Mouse (Mus musculus) hindbrain, postnatal 0 days (tissue): ENCODE measurements around the gene Rptor. TPM values are rescaled to one million over a fixed set of nuclear protein-coding genes. Genes with fewer than 3 reads are reported as not detected.

ENCODE experiments used
- ATAC-seq: fragments of 200-750 bp; cut with Nextera tagmentation; 2 replicates; pipeline ENCODE4 v1.8.0; 2017; ENCODE audit warnings: mild to moderate bottlenecking, moderate TSS enrichment, moderate library complexity
- DNase-seq: peaks from one replicate; pipeline ENCODE4 v3.0.0-alpha.2; 2015; ENCODE audit warnings: low spot score
- H3K27ac ChIP-seq: fragments of 300-500 bp; sonication (generic); 2 replicates; pipeline ENCODE4 v1.5.1; 2014; ENCODE audit warnings: mild to moderate bottlenecking
- H3K27me3 ChIP-seq: fragments of 300-500 bp; sonication (generic); 2 replicates; pipeline ENCODE4 v1.6.1; 2014; ENCODE audit warnings: low read length, mixed read lengths; ENCODE audit not compliant: insufficient read depth
- H3K36me3 ChIP-seq: fragments of 300-500 bp; sonication (generic); 2 replicates; pipeline ENCODE4 v1.6.1; 2014; ENCODE audit warnings: low read length, mixed read lengths; ENCODE audit not compliant: insufficient read depth
- H3K4me1 ChIP-seq: fragments of 300-500 bp; sonication (generic); 2 replicates; pipeline ENCODE4 v1.6.1; 2014; ENCODE audit warnings: antibody characterized with exemption, low read length, mixed read lengths; ENCODE audit not compliant: insufficient read depth
- H3K4me2 ChIP-seq: fragments of 300-500 bp; sonication (generic); 2 replicates; pipeline ENCODE4 v1.6.1; 2014; ENCODE audit warnings: low read depth, mild to moderate bottlenecking, low read length, moderate library complexity, mixed read lengths
- H3K4me3 ChIP-seq: fragments of 300-500 bp; sonication (generic); 2 replicates; pipeline ENCODE4 v1.5.1; 2014; ENCODE audit warnings: low read length
- H3K9ac ChIP-seq: fragments of 300-500 bp; sonication (generic); replicated peaks from 2 replicates; pipeline ENCODE4 v1.6.1; 2014; ENCODE audit warnings: mild to moderate bottlenecking, low read length, moderate library complexity, mixed read lengths
- H3K9me3 ChIP-seq: fragments of 300-500 bp; sonication (generic); 2 replicates; pipeline ENCODE4 v1.6.1; 2016; ENCODE audit warnings: low read length, mixed read lengths
- CTCF ChIP-seq: IDR thresholded peaks from 2 replicates; pipeline ENCODE4 v1.5.1; 2016; ENCODE audit warnings: antibody characterized with exemption, control low read depth, low read depth
- WGBS: fragments of 180-500 bp; shearing (Covaris S2); extraction: QIAGEN DNeasy Blood & Tissue Kit; methylation state at CpG from one replicate; pipeline ENCODE4 v1.1.7; 2014; 5-methylcytosine and 5-hydroxymethylcytosine counted together
- polyA plus RNA-seq: library from polyadenylated mRNA; unstranded; fragments of >200 nt; fragmentation: Nextera tagmentation; extraction: Ambion mirVana; gene quantifications from 2 replicates; pipeline ENCODE4 v1.2.1, GENCODE M21; 2015
- total RNA-seq: library from RNA; depleted of rRNA; stranded (reverse); fragments of >200 nt; gene quantifications from 2 replicates; pipeline ENCODE4 v1.2.3, GENCODE M21; 2014

Gene Rptor
- total and polyA plus RNA-seq, 2 experiments from 2014 or later = 8.7 to 69.0 TPM

DNA sequence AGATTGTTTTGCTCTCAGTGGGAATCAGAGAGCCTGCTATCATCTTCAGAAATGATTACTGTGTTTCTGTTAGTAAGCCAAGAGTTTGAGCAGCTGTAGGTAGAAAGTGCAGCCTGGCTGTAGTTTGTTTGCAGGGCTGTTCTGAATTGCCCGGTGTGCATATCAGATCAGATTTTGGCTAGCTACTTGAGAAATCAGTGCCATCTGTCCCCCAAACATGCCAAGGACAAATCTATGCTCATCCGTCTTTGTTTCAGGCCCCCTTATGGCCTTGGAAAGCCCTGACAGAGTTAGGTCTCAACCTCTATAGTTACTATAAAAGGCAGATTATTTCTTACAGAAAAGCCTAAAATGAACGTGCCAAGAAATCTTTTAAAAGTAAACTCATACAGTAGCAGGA, 244.9 kb downstream of the Rptor start:
- no peak overlapping the region for H3K9ac ChIP-seq
- WGBS = 80% methylated on average over 3 of the region's 3 CpGs
- H3K4me1 ChIP-seq = no peaks in the 10 kb centered on the region
- no peak for TF ChIP-seq CTCF
- H3K4me3 ChIP-seq = no peak overlapping the region
- no peak overlapping the region for H3K4me2 ChIP-seq
- H3K9me3 ChIP-seq = no peaks in the 10 kb centered on the region
- peak; percentile 57 for DNase-seq
- no peak overlapping the region for H3K27ac ChIP-seq
- no peak for ATAC-seq
- no peaks in the 10 kb centered on the region for H3K27me3 ChIP-seq
- H3K36me3 ChIP-seq = peaks cover 17% of the 10 kb centered on the region

DNA sequence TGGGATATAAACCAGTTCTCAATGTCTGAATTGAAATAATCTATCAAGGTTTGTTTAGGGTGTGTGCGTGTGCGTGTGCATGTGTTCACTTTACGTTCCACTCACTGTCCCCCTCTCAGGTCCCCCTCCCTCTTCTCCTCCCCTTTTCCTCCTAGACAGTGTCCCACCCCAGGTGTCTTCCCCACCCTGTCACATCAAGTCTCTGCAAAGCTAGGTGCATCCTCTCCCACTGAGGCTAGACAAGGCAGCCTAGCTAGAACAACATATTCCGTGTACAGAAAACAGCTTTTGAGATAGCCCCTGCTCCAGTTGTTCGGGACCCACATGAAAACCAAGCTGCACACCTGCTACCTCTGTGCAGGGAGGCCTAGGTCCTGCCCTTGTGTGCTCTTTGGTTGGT, 245.5 kb downstream of the Rptor start:
- no peaks in the 10 kb centered on the region for H3K9me3 ChIP-seq
- DNase-seq (no peak), ATAC-seq (no peak)
- WGBS = 90% methylated on average over 5 of the region's 5 CpGs
- no peak overlapping the region for H3K4me3 ChIP-seq
- H3K27ac ChIP-seq = no peak overlapping the region
- no peak overlapping the region for H3K9ac ChIP-seq
- H3K4me1 ChIP-seq = no peaks in the 10 kb centered on the region
- no peak for TF ChIP-seq CTCF
- no peaks in the 10 kb centered on the region for H3K27me3 ChIP-seq
- peaks cover 17% of the 10 kb centered on the region for H3K36me3 ChIP-seq
- H3K4me2 ChIP-seq = no peak overlapping the region

DNA sequence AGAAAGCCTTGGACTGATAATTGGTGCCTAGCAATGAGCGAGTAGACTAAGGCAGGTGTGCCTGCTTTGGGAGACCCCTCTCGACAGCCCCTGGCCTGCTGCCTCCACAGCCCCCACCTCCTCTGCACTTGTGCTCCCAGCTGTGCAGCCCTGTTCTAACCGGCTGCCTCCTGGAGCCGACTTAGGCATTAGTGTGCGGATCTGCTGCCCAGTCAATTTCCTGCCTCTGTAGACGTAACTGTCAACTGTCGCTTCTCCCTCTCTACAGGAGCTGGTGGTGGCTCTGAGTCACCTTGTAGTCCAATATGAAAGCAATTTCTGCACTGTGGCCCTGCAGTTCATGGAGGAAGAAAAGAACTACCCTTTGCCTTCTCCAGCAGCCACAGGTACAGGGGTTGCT, 253.3 kb downstream of the Rptor start:
- Histone ChIP-seq H3K9ac (no peak overlapping the region), H3K4me3 (no peak overlapping the region), H3K9me3 (no peaks in the 10 kb centered on the region), H3K27ac (no peak overlapping the region), H3K36me3 (peaks cover 18% of the 10 kb centered on the region), H3K4me2 (no peak overlapping the region), H3K27me3 (no peaks in the 10 kb centered on the region), H3K4me1 (0 out of 2 replicates have a peak, but pooled peaks cover 4% of the 10 kb centered on the region)
- no peak for TF ChIP-seq CTCF
- 61% methylated on average over 7 of the region's 7 CpGs for WGBS
- no peak for DNase-seq
- no peak for ATAC-seq

GRCm38 (mm10) chr11:119862523-119863299, 260.0 kb downstream of the Rptor start:
- no peak overlapping the region for H3K4me3 ChIP-seq
- H3K9ac ChIP-seq = no peak overlapping the region
- no peak overlapping the region for H3K4me2 ChIP-seq
- H3K4me1 ChIP-seq = 0 out of 2 replicates have a peak, but pooled peaks cover 8% of the 10 kb centered on the region
- H3K9me3 ChIP-seq = no peaks in the 10 kb centered on the region
- WGBS = 79% methylated on average over 8 of the region's 8 CpGs
- no peak for TF ChIP-seq CTCF
- peaks cover 15% of the 10 kb centered on the region for H3K36me3 ChIP-seq
- no peak overlapping the region for H3K27ac ChIP-seq
- DNase-seq (no peak), ATAC-seq (no peak)
- H3K27me3 ChIP-seq = no peaks in the 10 kb centered on the region

DNA sequence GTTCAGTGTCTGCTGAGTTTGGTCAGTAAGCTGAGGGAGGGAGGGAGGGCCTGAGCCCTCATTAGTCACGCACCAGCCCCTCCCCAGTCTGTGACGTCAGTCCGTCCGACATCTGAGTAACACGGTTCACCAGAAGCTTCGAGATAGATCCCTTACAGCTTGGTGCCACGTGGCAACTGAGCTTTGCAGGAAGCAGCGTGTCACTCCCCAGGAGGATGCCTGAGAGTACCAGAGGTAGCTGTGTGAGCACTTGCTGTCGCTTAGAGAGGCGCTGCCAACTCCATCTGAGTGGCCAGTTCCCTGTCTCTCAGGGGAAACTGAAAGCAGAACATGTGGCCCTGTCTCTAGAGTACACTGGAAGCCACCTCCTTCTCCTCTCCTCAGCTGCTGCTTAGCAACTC, 260.7 kb downstream of the Rptor start:
- peak; percentile 52; the same call in 1 of the 2 replicates for ATAC-seq
- 33% methylated on average over 10 of the region's 10 CpGs for WGBS

GRCm38 (mm10) chr11:119866837-119867236, 264.1 kb downstream of the Rptor start:
- Histone ChIP-seq H3K9ac (no peak overlapping the region), H3K4me2 (no peak overlapping the region), H3K27ac (no peak overlapping the region), H3K4me1 (0 out of 2 replicates have a peak, but pooled peaks cover 7% of the 10 kb centered on the region), H3K36me3 (peaks cover 18% of the 10 kb centered on the region; the same call in 1 of the 2 replicates), H3K4me3 (no peak overlapping the region), H3K27me3 (no peaks in the 10 kb centered on the region), H3K9me3 (no peaks in the 10 kb centered on the region)
- 81% methylated on average over 6 of the region's 6 CpGs for WGBS
- ATAC-seq = no peak
- no peak for TF ChIP-seq CTCF
- no peak for DNase-seq

More for the DNA sequence above, 260.7 kb downstream of the Rptor start:
- Histone ChIP-seq H3K4me1 (0 out of 2 replicates have a peak, but pooled peaks cover 7% of the 10 kb centered on the region), H3K9me3 (no peaks in the 10 kb centered on the region), H3K4me3 (no peak overlapping the region), H3K9ac (no peak overlapping the region), H3K27me3 (no peaks in the 10 kb centered on the region), H3K27ac (no peak overlapping the region), H3K4me2 (no peak overlapping the region), H3K36me3 (peaks cover 10% of the 10 kb centered on the region; the same call in 1 of the 2 replicates)
- no peak for TF ChIP-seq CTCF
- peak; percentile 38 for DNase-seq

DNA sequence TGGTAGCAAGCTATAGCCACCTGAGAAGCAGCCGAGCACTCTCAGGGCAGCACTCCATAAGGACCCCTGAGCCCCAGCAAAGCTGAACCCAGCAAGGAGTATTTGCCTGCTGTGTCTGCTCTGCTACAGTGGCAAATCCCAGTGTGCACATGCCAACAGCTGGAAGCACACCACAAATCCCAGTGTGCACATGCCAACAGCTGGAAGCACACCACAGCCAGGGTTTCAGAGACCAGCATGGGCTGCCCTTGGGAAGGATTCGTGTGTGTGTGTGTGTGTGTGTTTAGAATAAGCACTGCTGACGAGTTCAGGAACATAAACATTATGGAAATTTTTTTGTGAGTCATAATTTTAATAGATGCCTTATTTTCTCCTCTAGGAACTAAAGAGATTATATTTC, 265.4 kb downstream of the Rptor start:
- Histone ChIP-seq H3K36me3 (peaks cover 18% of the 10 kb centered on the region; the same call in 1 of the 2 replicates), H3K27ac (no peak overlapping the region), H3K27me3 (no peaks in the 10 kb centered on the region), H3K4me2 (no peak overlapping the region), H3K9me3 (no peaks in the 10 kb centered on the region), H3K4me3 (no peak overlapping the region), H3K9ac (no peak overlapping the region), H3K4me1 (0 out of 2 replicates have a peak, but pooled peaks cover 5% of the 10 kb centered on the region)
- 79% methylated on average over 3 of the region's 3 CpGs for WGBS
- ATAC-seq (no peak), DNase-seq (no peak)
- no peak for TF ChIP-seq CTCF
